Mouse (Mus musculus) intestine, postnatal 0 days (tissue): ENCODE measurements at regions not wholly inside any gene's neighbourhood (a gene's known extent, or its start where the extent isn't known, plus 50 kb on each side); places are given as distances from the start of the nearest gene placed in this dataset.
A peak's percentile ranks its signal among the peaks of the same experiment; 100 is the strongest.

ENCODE experiments used
- ATAC-seq: fragments of 200-750 bp; cut with Nextera tagmentation; 2 replicates; pipeline ENCODE4 v1.8.0; 2017; ENCODE audit warnings: mild to moderate bottlenecking, moderate TSS enrichment, moderate library complexity
- H3K27ac ChIP-seq: fragments of 300-500 bp; sonication (generic); 2 replicates; pipeline ENCODE4 v1.5.1; 2014; ENCODE audit warnings: mild to moderate bottlenecking, low read depth, low read length, moderate library complexity
- H3K27me3 ChIP-seq: fragments of 300-500 bp; sonication (generic); replicated peaks from 2 replicates; pipeline ENCODE4 v1.6.1; 2014; ENCODE audit warnings: low read length, mixed read lengths; ENCODE audit not compliant: control insufficient read depth, insufficient read depth
- H3K36me3 ChIP-seq: fragments of 300-500 bp; sonication (generic); 2 replicates; pipeline ENCODE4 v1.6.1; 2014; ENCODE audit warnings: mild to moderate bottlenecking, moderate library complexity; ENCODE audit not compliant: control insufficient read depth, insufficient read depth
- H3K4me1 ChIP-seq: fragments of 300-500 bp; sonication (generic); replicated peaks from 2 replicates; pipeline ENCODE4 v1.6.1; 2014; ENCODE audit warnings: antibody characterized with exemption, low read length, mixed read lengths; ENCODE audit not compliant: control insufficient read depth, insufficient read depth
- H3K4me2 ChIP-seq: fragments of 300-500 bp; sonication (generic); replicated peaks from 2 replicates; pipeline ENCODE4 v1.6.1; 2014; ENCODE audit warnings: low read depth, mild to moderate bottlenecking, moderate library complexity
- H3K4me3 ChIP-seq: fragments of 300-500 bp; sonication (generic); 2 replicates; pipeline ENCODE4 v1.5.1; 2014; ENCODE audit warnings: low read depth, low read length
- H3K9ac ChIP-seq: fragments of 300-500 bp; sonication (generic); 2 replicates; pipeline ENCODE4 v1.6.1; 2014; ENCODE audit warnings: mild to moderate bottlenecking, low read depth, low read length
- H3K9me3 ChIP-seq: fragments of 300-500 bp; sonication (generic); 2 replicates; pipeline ENCODE4 v1.6.1; 2016; ENCODE audit warnings: mixed run types; ENCODE audit not compliant: control insufficient read depth
- CTCF ChIP-seq: sonication (generic); IDR thresholded peaks from 2 replicates; pipeline ENCODE4 v1.5.1; 2016; ENCODE audit warnings: low read depth, mild to moderate bottlenecking, control low read depth, antibody characterized with exemption, moderate library complexity
- WGBS: fragments of 180-500 bp; shearing (Covaris S2); extraction: QIAGEN DNeasy Blood & Tissue Kit; methylation state at CpG from one replicate; pipeline ENCODE4 v1.1.7; 2014; 5-methylcytosine and 5-hydroxymethylcytosine counted together

- peak overlapping the region; percentile 65 for H3K4me2 ChIP-seq
- H3K36me3 ChIP-seq = no peaks in the 10 kb centered on the region; the same call in 1 of the 2 replicates
- peak overlapping the region; percentile 62 for H3K4me3 ChIP-seq
- no peaks in the 10 kb centered on the region for H3K9me3 ChIP-seq
- H3K4me1 ChIP-seq = no peaks in the 10 kb centered on the region
- H3K27ac ChIP-seq = no peak overlapping the region
- ATAC-seq = peak; percentile 74
- peak; percentile 35 for TF ChIP-seq CTCF
- WGBS = 39% methylated on average over 34 of the region's 34 CpGs
- H3K27me3 ChIP-seq = no peaks in the 10 kb centered on the region
- H3K9ac ChIP-seq = peak overlapping the region; percentile 60
Observed at GRCm38 (mm10) chr7:31208237-31209054, 52.8 kb upstream of the Gramd1a start.

GRCm38 (mm10) chr7:31207563-31208236 lies 52.0 kb upstream of the Gramd1a start:
- TF ChIP-seq CTCF = no peak
- ATAC-seq = no peak
- Histone ChIP-seq H3K4me2 (peak overlapping the region; percentile 65), H3K27me3 (no peaks in the 10 kb centered on the region), H3K36me3 (no peaks in the 10 kb centered on the region; the same call in 1 of the 2 replicates), H3K27ac (no peak overlapping the region), H3K9ac (no peak overlapping the region), H3K4me1 (no peaks in the 10 kb centered on the region), H3K9me3 (no peaks in the 10 kb centered on the region), H3K4me3 (peak overlapping the region; percentile 62)
- 67% methylated on average over 13 of the region's 13 CpGs for WGBS
